Mouse (Mus musculus) spleen, postnatal 36 days (tissue): ENCODE results near the gene Ptcd2.
A peak's percentile ranks its signal among the peaks of the same experiment; 100 is the strongest.

Source experiments
- DNase-seq, 2 experiments: peaks; one replicate each; pipeline ENCODE4 v3.0.0; 2022; ENCODE audit warnings: low spot score in 2 of 2, mixed read lengths in 1 of 2

The Ptcd2 gene

DNA sequence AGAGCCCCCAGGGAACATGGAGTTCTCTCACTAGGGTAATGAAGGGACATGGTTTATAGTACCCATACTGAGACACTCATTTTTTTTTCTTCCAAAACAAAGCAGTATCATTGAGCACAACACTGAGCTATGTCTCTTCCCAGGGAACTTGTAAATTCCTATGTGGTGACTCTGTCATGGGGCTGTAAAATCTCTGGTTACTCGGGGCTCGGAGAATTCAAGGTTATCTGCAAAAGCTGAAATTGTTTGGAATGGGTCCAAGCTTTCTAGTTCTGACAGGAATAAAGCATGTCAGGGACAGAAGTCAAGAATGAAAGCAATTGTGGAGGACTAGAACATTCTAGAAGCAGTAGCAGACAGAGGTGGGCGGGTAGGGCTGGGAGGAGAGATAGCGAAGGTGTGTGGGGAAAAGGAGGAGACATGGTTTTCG lies 36.6 kb downstream of the Ptcd2 start:
- no peak for DNase-seq

- DNase-seq: no peak
Measured at GRCm38 (mm10) chr13:99306164-99306563, 38.3 kb downstream of the Ptcd2 start.

GRCm38 (mm10) chr13:99305186-99305585 lies 39.3 kb downstream of the Ptcd2 start:
- DNase-seq: no peak

GRCm38 (mm10) chr13:99304365-99304764 lies 40.1 kb downstream of the Ptcd2 start:
- DNase-seq: no peak

GRCm38 (mm10) chr13:99303846-99304245 lies 40.7 kb downstream of the Ptcd2 start:
- no peak for DNase-seq

- DNase-seq: no peak
Measured at GRCm38 (mm10) chr13:99299921-99300320, 44.6 kb downstream of the Ptcd2 start.

DNA sequence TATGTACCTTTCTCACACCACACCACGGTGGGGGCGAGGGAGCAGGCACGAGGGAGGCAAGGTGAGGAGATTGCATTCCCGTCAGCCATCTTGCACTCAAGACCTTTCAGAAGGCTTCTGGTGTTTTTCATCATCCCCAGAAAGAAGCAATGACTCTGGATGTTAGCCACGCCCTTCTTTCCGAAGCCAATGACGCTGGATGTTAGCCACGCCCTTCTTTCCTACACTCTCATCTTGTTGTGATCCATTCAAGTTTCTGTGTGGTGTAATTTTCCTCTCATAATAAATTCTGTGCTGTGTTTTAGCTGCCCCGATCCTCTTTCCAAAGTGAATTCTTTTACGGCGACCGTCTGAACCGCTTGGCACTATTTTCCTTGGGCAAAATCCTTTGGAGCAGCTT lies 50.3 kb downstream of the Ptcd2 start:
- no peak for DNase-seq

DNA sequence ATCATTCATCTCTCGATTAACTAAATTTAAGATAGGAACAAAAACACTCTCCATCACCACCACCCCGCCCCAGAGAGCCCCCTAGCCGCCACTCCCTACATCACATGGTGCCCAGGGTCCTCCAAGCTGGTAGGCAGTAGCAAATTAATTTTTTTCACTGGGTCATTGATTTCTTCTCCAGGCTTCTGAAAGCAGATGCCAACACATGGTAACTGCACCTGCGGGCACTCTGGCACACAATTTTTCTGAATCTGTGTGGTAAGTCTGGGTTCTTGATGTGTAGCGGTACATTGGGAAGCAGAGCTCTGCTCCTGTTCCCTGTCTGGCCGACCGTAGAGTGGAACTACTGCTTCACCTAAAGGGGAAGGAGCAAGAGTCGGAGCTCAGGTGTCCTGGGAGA lies 53.7 kb downstream of the Ptcd2 start:
- no peak for DNase-seq

DNA sequence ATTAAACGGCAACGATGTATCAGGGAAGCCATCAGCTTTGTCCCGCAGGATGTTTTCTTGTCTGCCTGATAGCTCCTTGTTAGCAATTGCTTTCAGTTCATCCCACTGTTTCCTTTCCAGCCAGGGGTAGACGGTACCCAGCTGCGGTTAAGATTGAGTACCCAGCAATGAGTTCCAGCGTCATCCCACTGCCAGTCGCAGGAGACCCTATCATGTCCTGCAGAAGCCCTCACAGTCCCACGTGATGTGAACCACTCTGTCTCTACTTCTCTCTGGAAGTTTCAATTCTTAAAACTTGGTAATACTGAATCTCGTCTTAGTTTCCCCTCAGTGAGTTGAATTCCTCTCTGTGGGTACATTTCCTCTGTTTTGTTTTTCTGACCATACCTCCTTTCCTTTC lies 56.7 kb downstream of the Ptcd2 start:
- DNase-seq: peak; percentile 11 to 12

- no peak for DNase-seq
Measured at GRCm38 (mm10) chr13:99287207-99287606, 57.3 kb downstream of the Ptcd2 start.

DNA sequence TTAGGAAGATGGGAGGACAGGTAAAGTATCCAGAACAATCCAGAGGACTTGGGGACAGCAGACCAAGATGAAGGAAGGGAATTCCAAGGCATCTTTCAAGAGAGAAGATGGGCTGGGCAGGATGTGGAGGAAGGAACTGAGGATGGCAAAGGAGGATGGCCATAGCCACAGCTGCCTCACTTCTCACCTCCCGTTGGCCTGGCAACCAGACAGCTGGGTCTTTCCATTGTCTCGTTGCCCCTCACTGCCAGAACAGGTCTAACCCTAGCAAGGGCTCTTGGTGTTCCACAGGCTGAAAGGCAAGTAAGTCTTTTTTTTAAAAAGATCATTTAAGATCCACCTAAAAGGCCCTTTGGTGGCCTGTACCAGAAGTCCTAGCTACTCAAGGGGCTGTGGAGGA lies 59.3 kb downstream of the Ptcd2 start:
- DNase-seq: no peak

DNA sequence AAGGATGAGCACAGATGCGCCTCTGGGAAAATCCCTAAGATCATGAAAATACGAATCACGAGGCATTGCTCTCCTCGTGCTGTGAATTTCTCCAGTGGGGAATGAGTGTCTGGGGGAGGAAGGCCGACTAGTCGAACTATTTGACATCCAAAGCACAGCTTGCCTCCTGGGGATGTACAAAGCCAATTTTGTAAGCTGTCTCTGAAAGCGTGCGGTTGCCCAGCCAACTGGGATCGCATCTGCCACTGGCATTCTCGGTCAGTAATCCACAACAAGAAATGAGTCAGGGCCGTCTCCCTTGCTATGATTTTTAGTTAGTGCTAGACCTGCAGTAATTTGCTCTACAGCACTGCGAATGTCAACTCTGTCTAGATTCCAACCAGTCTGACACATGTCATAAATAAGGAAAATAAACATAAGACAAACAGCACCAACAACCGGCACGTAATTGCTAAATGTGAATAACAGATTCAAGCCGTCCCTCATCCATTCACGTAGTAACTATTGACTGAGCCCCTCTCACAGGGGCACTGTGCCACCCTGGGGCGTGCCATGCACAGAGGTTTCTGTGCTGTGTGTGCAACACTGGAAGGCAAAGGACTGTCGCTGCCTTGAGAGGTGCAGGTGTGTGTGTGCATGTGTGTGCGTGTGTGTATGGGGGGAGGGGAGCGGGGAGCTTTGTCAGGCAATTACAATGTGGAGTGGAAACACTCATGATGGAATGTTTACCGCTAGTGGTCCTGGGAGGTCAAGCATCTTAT lies 59.9 kb downstream of the Ptcd2 start:
- DNase-seq: no peak

GRCm38 (mm10) chr13:99283916-99284315 lies 60.6 kb downstream of the Ptcd2 start:
- DNase-seq: no peak

DNA sequence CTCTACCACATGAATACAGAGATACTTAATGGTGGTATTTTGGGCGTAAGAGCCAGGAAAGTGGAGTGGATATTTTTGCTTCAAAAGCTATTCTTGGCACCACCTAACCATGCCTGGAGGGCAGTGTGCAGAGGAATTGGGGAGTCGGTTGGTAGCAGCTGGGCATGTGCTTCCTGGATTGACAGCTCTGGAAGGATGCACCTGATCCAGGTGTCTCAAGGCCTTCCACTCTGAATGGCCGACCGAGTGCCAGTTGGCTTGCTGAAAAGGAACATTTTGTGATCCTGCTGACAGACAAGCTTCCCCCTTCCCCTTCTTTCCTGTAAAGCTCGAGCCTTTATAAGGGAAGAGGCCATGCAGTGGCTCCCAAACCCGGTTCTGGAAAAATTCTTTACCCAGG lies 61.5 kb downstream of the Ptcd2 start:
- no peak for DNase-seq

DNA sequence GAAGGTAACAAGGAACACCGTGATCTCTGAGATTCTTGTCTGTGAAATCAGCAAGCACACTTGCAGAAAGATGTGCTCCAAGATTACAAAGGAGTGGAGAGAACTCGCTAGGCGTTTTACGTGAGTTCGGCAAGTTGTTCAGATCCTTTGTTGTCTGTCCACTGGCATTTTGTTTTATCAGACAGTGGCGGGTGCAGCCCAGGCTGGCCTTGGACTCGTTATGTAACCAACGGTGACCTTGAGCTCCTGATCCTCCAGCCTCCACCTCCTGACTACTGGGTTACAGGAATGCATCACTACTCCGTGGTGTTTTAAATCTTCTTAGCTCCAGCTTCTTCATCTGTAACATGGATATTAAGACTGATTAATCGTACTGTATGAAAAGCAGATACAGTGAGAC lies 65.2 kb downstream of the Ptcd2 start:
- no peak for DNase-seq

- no peak for DNase-seq
Measured at GRCm38 (mm10) chr13:99278511-99278910, 66.0 kb downstream of the Ptcd2 start.

GRCm38 (mm10) chr13:99277521-99277920 lies 67.0 kb downstream of the Ptcd2 start:
- no peak for DNase-seq

GRCm38 (mm10) chr13:99272046-99272445 lies 72.5 kb downstream of the Ptcd2 start:
- no peak for DNase-seq
